In the genomic region with DNA sequence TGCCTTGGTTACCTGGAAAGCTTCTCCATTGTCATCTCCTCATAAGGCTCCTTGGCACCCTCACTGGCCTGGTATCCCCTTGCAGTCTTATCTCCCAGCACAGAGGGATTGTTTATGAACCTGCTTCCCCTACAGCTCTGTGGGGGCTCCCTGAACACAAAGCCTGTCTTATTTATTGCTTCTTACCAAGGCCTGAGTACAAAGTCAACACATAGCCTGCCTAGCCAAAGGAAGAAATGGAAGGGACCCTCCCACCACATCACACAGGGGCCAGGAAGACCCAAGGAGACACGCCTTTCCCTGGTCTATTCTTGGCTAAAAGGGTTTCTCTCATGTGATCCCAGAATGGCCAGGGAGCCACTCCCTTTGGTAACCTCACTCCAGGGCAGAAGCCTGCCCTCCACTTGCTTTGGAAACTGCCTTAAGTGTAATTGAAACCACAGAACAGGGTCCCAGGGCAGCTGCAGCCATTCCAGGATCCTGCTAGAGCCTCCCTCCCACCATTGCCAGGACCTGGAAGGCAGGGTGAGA, we compare ENCODE assay signal across 1 mouse cellular context.
TF ChIP-seq lines count a peak whose summit lies in the region.

No protein-coding gene starts in this region.

TF ChIP-seq in MEL, 35 proteins besides CTCF, POLR2A, EP300 and RAD21 (continued from another document):
- TF ChIP-seq BHLHE40 (IDR thresholded peaks at IDR 0.05; ENCODE audit: borderline replicate concordance, low read depth, low read length) = no peak
- no peak for TF ChIP-seq POLR2AphosphoS2 (IDR thresholded peaks at IDR 0.05; ENCODE audit: low read length)
- no peak for TF ChIP-seq POLR2AphosphoS5 (IDR thresholded peaks at IDR 0.05; ENCODE audit: borderline replicate concordance, low read depth, low read length)
- peak; percentile 58 for TF ChIP-seq MAZ (IDR thresholded peaks at IDR 0.05; ENCODE audit: low read depth, low read length)
- no peak; the same call in 1 of the 2 replicates for TF ChIP-seq CHD2 (IDR thresholded peaks at IDR 0.05; ENCODE audit: low read length)
- no peak for TF ChIP-seq GABPA (IDR thresholded peaks at IDR 0.05; ENCODE audit: low read depth, low read length)
- TF ChIP-seq UBTF (IDR thresholded peaks at IDR 0.05; ENCODE audit: borderline replicate concordance, insufficient read depth, low read depth, low read length) = no peak
- TF ChIP-seq HCFC1 (IDR thresholded peaks at IDR 0.05; ENCODE audit: low read depth, low read length) = no peak
- peak; percentile 56 for TF ChIP-seq GATA1 (IDR thresholded peaks at IDR 0.05; ENCODE audit: low read depth, low read length)
- no peak for TF ChIP-seq KAT2A (conservative IDR thresholded peaks at IDR 0.05; ENCODE audit: low read depth, low read length)
- TF ChIP-seq USF2 (IDR thresholded peaks at IDR 0.05; ENCODE audit: borderline replicate concordance in 1 of 2, insufficient read depth in 1 of 2, low read depth in 1 of 2, low read length in 2 of 2) = no peak
- no peak for TF ChIP-seq USF1 (IDR thresholded peaks at IDR 0.05; ENCODE audit: low read depth, low read length)
- no peak for TF ChIP-seq MYB (IDR thresholded peaks at IDR 0.05; ENCODE audit: low read depth, low read length)
- 0 out of 2 replicates have a peak, but pooled peaks have one; percentile 24 for TF ChIP-seq RCOR1 (IDR thresholded peaks at IDR 0.05; ENCODE audit: low read depth, low read length)
- peak; percentile 45; the same call in 1 of the 2 replicates for TF ChIP-seq ETS1 (IDR thresholded peaks at IDR 0.05; ENCODE audit: low read depth, low read length)
- TF ChIP-seq CHD1 (IDR thresholded peaks at IDR 0.05; ENCODE audit: low read depth, low read length) = no peak
- no peak for TF ChIP-seq MAFK (IDR thresholded peaks at IDR 0.05; ENCODE audit: borderline replicate concordance, low read depth, low read length)
- TF ChIP-seq JUND (IDR thresholded peaks at IDR 0.05; ENCODE audit: low read depth, low read length) = no peak
- TF ChIP-seq MXI1 (IDR thresholded peaks at IDR 0.05; ENCODE audit: low read depth, low read length) = no peak
- TF ChIP-seq ZNF384 (IDR thresholded peaks at IDR 0.05; ENCODE audit: low read depth, low read length) = no peak
- TF ChIP-seq TCF12 (IDR thresholded peaks at IDR 0.05; ENCODE audit: low read depth, low read length) = peak; percentile 40; the same call in 1 of the 2 replicates
- TF ChIP-seq MAX (IDR thresholded peaks at IDR 0.05; ENCODE audit: low read length) = no peak
- TF ChIP-seq E2F4 (IDR thresholded peaks at IDR 0.05; ENCODE audit: borderline replicate concordance, low read depth, low read length) = no peak
- TF ChIP-seq ELF1 (IDR thresholded peaks at IDR 0.05; ENCODE audit: low read depth, low read length) = no peak
- TF ChIP-seq SMC3 (IDR thresholded peaks at IDR 0.05; ENCODE audit: low read depth, low read length) = no peak
